Mouse (Mus musculus) macrophage (primary cell): ENCODE data around the gene Rab26. TPM values are rescaled to one million over a fixed set of nuclear protein-coding genes. Genes with fewer than 3 reads are reported as not detected.

ENCODE experiments used
- H3K27ac ChIP-seq: fragments of 350-480 bp; formaldehyde crosslinking; 2 replicates; pipeline ENCODE4 v1.9.0; 2021
- H3K36me3 ChIP-seq: fragments of 350-480 bp; formaldehyde crosslinking; 2 replicates; pipeline ENCODE4 v1.9.0; 2021; ENCODE audit errors: inconsistent target
- H3K4me3 ChIP-seq: fragments of 350-480 bp; formaldehyde crosslinking; 2 replicates; pipeline ENCODE4 v1.9.0; 2021; ENCODE audit errors: inconsistent target
- H3K79me2 ChIP-seq: fragments of 350-480 bp; formaldehyde crosslinking; 2 replicates; pipeline ENCODE4 v1.9.0; 2021; ENCODE audit errors: inconsistent target
- WGBS: methylation state at CpG from one replicate; pipeline ENCODE4 v1.1.7; 2026; ENCODE audit warnings: inconsistent platforms; ENCODE audit not compliant: missing documents; 5-methylcytosine and 5-hydroxymethylcytosine counted together
- polyA plus RNA-seq: library from polyadenylated mRNA; stranded (reverse); fragments of 250-400 nt; gene quantifications from 3 replicates; pipeline ENCODE4 v1.2.4, GENCODE M21; 2018; ENCODE audit warnings: inconsistent platforms

The Rab26 gene
- polyA plus RNA-seq, 1 experiment from 2014 or later = not detected

DNA sequence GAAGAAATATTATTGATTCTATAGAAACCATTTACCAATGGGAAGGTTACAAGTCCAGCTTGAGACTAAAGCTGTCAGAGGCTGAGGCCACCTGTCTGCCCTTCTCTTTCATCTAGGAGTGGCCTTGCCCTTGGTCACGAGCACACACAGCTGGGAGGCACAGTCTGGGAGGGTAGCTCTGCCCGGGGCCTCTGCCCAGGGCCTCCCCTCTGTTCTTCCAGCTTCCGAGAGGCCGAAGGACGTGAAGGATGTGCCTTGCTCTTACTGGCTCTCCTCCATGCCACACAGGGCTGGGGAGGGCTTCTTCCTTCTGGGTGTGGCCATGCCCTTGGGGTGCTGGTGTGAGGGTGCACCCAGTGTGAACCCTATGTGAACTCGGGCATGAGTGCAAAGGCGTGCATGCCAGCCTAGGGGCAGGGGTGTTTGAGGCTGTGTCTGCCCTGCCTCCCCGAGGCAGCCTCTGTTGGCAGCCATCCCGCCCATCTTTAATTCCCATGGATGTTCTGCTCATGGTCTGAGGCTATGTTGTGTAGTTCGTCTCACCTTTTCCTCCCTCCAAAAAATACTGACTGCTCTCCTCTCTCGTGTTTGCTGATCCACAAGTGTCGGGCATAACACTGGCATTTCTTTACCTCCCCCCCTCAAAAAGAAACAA lies 26.1 kb downstream of the Rab26 start:
- Histone ChIP-seq H3K36me3 (peaks cover 47% of the 10 kb centered on the region), H3K27ac (no peak overlapping the region), H3K4me3 (no peak overlapping the region), H3K79me2 (no peaks in the 10 kb centered on the region)
- 96% methylated on average over 12 of the region's 12 CpGs for WGBS

- Histone ChIP-seq H3K79me2 (no peaks in the 10 kb centered on the region), H3K36me3 (peaks cover 43% of the 10 kb centered on the region), H3K27ac (no peak overlapping the region), H3K4me3 (no peak overlapping the region)
- 74% methylated on average over 16 of the region's 19 CpGs for WGBS
These were observed 26.8 kb downstream of the Rab26 start for GRCm38 (mm10) chr17:24507129-24507664.

DNA sequence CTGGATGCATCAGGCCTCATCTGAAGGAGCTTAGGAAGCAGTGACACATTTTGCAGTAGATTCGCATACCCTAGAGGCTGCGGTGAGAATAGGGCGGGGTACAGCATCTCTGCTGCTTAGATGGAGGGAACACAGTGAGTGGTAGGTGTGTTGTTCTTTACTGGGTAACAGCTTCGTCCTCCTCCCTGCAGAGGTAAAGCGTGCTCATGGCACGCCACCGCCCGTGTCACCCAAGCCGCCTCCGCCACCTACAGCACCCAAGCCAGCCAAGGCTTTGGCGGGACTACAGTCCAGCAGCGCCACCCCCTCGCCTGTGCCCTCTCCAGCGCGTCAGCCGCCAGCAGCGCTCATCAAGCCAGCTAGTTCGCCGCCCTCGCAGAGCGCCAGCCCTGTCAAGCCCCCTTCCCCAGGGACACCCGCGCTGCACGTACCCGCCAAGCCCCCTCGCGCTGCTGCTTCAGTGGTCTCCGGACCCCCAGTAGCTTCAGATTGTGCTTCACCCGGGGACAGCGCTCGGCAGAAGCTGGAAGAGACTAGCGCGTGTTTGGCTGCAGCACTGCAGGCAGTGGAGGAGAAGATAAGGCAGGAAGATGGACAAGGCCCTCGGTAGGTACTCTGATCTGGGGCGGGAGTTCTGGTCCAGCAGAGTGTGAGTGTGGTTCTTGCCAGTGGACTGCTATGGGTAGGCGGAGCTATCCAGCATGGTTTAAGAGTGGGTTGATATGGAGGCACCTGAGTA lies 27.5 kb downstream of the Rab26 start:
- H3K4me3 ChIP-seq = no peak overlapping the region
- 66% methylated on average over 36 of the region's 36 CpGs for WGBS

DNA sequence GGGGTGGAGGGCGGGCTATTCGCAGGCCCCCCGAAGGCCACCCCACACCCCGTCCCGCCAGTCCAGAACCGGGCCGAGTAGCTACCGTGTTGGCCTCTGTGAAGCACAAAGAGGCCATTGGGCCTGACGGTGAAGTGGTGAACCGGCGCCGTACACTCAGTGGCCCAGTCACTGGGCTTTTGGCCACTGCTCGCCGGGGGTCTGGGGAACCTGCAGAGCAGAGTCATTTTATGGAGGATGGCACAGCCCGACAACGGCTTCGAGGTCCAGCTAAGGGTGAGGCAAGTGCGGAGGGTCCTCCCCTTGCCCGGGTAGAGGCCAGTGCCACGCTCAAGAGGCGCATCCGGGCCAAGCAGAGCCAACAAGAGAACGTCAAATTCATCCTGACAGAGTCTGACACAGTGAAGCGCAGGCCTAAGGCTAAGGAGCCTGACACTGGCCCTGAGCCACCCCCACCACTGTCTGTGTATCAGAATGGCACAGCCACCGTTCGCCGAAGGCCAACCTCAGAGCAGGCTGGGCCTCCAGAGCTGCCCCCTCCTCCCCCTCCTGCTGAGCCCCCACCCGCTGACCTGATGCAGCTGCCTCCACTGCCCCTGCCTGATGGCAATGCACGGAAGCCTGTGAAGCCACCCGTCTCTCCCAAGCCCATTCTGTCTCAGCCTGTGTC lies 28.6 kb downstream of the Rab26 start:
- 97% methylated on average over 24 of the region's 30 CpGs for WGBS
- Histone ChIP-seq H3K4me3 (no peak overlapping the region), H3K79me2 (no peaks in the 10 kb centered on the region), H3K36me3 (peaks cover 25% of the 10 kb centered on the region), H3K27ac (no peak overlapping the region)

More for the DNA sequence above, 27.5 kb downstream of the Rab26 start:
- H3K79me2 ChIP-seq = no peaks in the 10 kb centered on the region
- peaks cover 36% of the 10 kb centered on the region for H3K36me3 ChIP-seq
- no peak overlapping the region for H3K27ac ChIP-seq

- 92% methylated on average over 10 of the region's 10 CpGs for WGBS
- Histone ChIP-seq H3K79me2 (no peaks in the 10 kb centered on the region), H3K4me3 (no peak overlapping the region), H3K36me3 (peaks cover 12% of the 10 kb centered on the region; the same call in 1 of the 2 replicates), H3K27ac (no peak overlapping the region)
These were observed 29.9 kb downstream of the Rab26 start for GRCm38 (mm10) chr17:24504085-24504484.

- Histone ChIP-seq H3K4me3 (no peak overlapping the region), H3K36me3 (no peaks in the 10 kb centered on the region), H3K79me2 (no peaks in the 10 kb centered on the region), H3K27ac (no peak overlapping the region)
- 73% methylated on average over 11 of the region's 11 CpGs for WGBS
These were observed 31.8 kb downstream of the Rab26 start for GRCm38 (mm10) chr17:24502208-24502607.

DNA sequence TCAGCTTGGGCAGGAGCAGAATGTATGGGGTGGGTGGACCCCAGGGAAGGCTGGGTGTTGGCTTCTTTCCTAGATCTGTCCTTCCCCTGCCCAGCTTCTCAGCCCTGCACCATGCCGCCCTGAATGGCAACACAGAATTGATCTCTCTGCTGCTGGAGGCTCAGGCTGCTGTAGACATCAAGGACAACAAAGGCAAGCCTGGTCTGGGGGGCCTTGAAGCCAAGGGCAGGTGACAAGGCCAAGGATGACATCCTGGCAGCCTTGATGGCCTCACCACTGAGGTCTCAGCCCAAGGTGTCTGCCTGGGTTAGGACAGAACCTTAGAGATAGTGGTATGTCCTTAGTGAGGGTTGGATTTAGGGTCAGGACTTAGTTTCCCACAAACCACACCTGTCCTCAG lies 38.0 kb downstream of the Rab26 start:
- H3K4me3 ChIP-seq = no peak overlapping the region
- no peak overlapping the region for H3K27ac ChIP-seq
- no peaks in the 10 kb centered on the region for H3K36me3 ChIP-seq
- H3K79me2 ChIP-seq = no peaks in the 10 kb centered on the region
- 77% methylated on average over 1 of the region's 1 CpGs for WGBS

GRCm38 (mm10) chr17:24495443-24495842 lies 38.6 kb downstream of the Rab26 start:
- Histone ChIP-seq H3K36me3 (no peaks in the 10 kb centered on the region), H3K79me2 (no peaks in the 10 kb centered on the region), H3K27ac (no peak overlapping the region), H3K4me3 (no peak overlapping the region)
- WGBS = 65% methylated on average over 3 of the region's 3 CpGs

- no peaks in the 10 kb centered on the region for H3K36me3 ChIP-seq
- no peak overlapping the region for H3K4me3 ChIP-seq
- no peaks in the 10 kb centered on the region for H3K79me2 ChIP-seq
- WGBS = 68% methylated on average over 2 of the region's 2 CpGs
- H3K27ac ChIP-seq = no peak overlapping the region
These were observed 39.2 kb downstream of the Rab26 start for GRCm38 (mm10) chr17:24494627-24495335.

DNA sequence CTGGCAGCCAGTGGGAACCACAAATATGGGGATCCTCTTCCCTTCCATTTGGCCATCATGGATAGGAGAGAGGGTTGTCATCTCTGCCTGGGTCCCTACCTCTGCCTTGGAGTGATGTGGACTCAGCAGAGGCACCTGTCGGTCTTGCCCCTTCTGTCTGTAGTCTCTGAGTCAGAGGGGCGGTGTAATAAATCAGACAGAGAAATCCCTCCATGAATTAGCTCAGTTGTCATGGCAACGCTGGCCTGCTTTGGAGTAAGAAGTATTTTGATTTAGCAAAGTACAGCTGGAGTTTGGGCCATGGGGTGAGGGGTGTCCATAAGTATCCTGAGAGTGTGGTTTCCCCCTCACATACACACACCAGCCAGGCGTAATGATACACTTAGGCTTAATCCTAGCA lies 43.6 kb downstream of the Rab26 start:
- no peak overlapping the region for H3K4me3 ChIP-seq

DNA sequence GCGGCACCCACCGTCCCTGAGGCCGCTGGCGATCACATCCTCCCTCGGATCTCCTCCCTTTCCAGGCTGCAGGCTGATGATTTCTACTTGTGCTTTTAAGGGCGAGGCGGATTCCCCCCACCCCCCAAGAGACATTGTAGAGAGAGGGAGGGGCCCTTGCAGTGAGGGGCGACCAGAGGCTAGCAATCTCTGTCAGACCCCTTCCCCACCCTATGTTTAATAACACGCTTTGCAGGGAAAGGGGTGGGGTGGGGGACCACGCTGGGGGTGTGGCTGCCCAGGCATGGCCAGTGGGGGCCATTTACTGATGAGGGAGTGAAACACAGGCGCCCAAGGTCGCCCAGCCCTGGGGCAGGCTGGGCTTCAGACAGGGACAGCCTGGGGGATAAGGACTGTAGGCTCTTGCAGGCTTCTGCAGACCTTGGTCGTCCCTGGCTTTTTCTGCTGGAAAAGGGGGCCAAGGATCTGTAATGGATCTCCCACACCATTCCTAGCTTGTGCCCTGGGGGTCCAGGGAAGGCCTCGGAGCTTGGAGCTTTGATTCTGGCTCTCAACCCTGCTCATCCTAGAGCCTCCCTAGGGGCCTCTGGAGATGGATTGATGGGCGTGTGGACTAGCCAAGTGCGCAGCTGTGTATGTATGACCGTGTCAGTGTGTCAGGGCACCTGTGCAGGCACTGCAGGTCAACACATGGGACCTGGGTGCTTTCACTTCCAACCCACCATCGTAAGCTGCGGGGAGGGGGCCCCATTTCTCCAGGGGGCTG lies 44.6 kb downstream of the Rab26 start:
- H3K27ac ChIP-seq = no peak overlapping the region
- H3K4me3 ChIP-seq = no peak overlapping the region
- no peaks in the 10 kb centered on the region for H3K36me3 ChIP-seq
- 52% methylated on average over 19 of the region's 19 CpGs for WGBS
- H3K79me2 ChIP-seq = no peaks in the 10 kb centered on the region

More for the DNA sequence above, 43.6 kb downstream of the Rab26 start:
- Histone ChIP-seq H3K27ac (no peak overlapping the region), H3K79me2 (no peaks in the 10 kb centered on the region), H3K36me3 (no peaks in the 10 kb centered on the region)
- WGBS = 98% methylated on average over 4 of the region's 4 CpGs

DNA sequence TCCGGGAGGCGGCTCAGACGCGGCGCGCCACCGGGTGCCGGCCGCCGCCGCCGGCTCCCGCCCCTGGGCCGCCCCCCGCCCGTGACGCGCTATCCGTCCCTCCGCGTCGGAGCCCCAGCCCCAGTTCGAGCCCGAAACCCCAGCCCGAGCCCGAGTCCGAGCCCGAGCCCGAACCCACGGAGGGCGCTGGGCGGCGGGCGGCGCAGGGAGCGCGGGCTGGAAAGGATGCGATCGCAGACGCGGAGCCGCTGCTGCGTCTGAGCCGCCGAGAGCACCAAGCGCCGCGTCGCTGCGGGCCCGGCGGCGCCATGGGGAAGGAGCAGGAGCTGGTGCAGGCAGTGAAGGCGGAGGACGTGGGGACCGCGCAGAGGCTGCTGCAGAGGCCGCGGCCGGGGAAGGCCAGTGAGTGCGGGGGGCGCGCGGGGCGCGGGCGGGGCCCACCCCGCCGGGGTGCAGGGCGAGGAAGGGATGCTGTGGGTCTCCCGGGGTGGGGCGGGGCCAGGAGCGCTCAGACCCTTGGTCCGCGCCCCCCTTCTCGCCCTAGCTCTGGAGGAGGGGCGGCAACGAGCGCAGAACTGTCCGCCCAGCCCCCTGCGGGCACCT lies 45.2 kb downstream of the Rab26 start:
- WGBS = under 1% methylated on average over 59 of the region's 81 CpGs
- Histone ChIP-seq H3K79me2 (no peaks in the 10 kb centered on the region), H3K4me3 (no peak overlapping the region), H3K27ac (no peak overlapping the region), H3K36me3 (no peaks in the 10 kb centered on the region)

GRCm38 (mm10) chr17:24488186-24488661 lies 45.8 kb downstream of the Rab26 start, which contains the start of gene Caskin1:
Caskin1 (plus strand) TSS chr17:24488601.
- no peak within 1 kb of the TSS for H3K4me3 ChIP-seq
- no peaks in the 10 kb centered on the region for H3K79me2 ChIP-seq
- no peaks in the 10 kb centered on the region for H3K36me3 ChIP-seq
- no peak within 1 kb of the TSS for H3K27ac ChIP-seq
- 5% methylated on average over 41 of the region's 45 CpGs for WGBS
